Mouse (Mus musculus) naive thymus-derived CD4-positive, alpha-beta T cell, adult 5 months (primary cell): Measurements from ENCODE around the gene Olfr20. TPM values are rescaled to one million over a fixed set of nuclear protein-coding genes. Genes with fewer than 3 reads are reported as not detected.

Experiments used
- polyA plus RNA-seq: library from polyadenylated mRNA; unstranded; fragments of 100-300 nt; shearing (Covaris generic); gene quantifications from one replicate; pipeline ENCODE4 v1.2.1, GENCODE M21; 2017

Gene Olfr20
- polyA plus RNA-seq, result not detected

DNA sequence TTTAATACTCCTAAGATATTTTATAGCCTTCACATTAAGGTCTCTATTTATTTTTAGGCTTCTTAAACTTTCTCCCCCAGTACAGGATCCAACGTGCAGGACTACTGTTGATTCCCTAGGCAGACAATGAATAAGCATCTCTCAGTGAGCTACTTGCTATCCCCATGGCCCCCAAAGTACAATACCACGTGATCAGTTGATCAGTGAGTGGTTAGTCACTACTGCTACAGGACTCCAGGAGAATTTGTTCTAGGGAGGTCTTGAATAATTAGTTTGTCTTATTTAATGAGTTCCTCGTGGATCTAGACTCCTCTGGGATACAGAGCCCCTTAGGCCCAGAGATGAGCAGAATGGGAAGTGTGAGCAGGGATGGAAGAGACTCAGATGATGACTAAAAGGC, at the start of gene Olfr20:
Gene Olfr20, plus strand, starts transcription at position 301 of the 400 bp plus-strand sequence.

DNA sequence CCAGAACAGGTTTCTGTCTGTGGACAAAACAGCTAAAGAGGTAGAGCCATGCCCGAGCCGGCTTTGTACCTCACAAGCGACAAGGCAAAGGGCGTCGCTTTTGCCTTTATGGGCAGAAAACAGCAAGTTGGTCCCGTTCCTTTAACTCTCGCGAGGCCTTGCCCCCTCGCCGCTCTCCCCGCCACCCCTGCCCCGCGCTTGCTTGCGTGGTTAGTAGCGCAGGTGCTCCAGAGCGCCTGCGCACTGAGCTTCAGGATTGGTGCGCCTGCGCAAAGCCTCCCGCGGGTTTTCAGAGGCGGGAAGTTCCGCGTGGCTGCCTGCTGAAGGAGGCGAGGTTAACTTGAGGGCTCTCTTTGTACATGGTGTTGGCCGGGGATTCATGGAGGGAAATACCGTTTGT, 21.1 kb upstream of the Olfr20 start, which contains the start of the genes Aspa, Gm49340 and Spata22:
Gene Aspa, minus strand, starts transcription at position 155 of the 400 bp plus-strand sequence.
Gene Gm49340, plus strand, starts transcription at position 300 of the 400 bp plus-strand sequence.
Gene Spata22, plus strand, starts transcription at position 300 of the 400 bp plus-strand sequence.

DNA sequence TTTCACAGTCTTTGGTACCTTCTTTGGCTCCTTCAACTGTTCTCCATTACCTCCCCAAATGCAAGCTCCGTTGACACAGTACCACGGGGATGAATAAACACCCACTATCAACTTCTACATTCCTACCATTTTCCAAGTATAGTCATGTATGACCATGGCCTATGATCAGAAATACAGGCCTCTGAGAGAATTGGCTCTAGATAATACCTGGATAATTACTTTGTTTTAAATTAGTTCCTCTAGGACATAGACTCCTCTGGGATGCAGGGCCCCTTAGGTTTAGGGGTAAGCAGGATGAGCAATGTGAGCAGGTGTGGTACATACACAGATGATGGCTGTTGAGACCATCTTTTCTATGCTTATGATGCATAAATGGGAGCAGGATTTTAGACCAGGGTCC, 20.4 kb downstream of the Olfr20 start, which contains the start of gene Olfr376:
Gene Olfr376, plus strand, starts transcription at position 301 of the 400 bp plus-strand sequence.

DNA sequence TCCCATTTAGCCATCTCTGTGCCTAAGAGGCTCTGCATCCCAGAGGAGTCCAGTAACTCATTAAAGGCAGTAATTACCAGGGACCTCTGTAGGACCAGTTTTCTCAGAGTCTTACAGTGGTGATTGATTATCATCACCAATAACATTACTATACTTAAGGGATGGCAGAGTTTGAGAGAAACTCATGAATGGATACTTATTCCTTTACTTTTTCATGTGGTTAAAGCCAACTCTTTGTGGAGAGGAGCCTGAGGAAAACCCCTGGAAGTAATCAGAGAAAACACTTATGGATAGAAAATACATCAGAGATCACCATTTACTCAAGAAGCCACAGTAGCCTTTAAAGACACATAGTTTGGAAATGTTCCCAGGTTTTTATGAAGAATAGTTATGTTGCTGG, 48.9 kb downstream of the Olfr20 start, which contains the start of gene Olfr1:
Gene Olfr1, minus strand, starts transcription at position 101 of the 400 bp plus-strand sequence.

Other genes starting within 250 kb of the Olfr20 start
- 2.8 TPM for gene Haspin, start 212.5 kb upstream of the Olfr20 start, polyA plus RNA-seq
- not detected for gene P2rx5, start 190.4 kb upstream of the Olfr20 start, polyA plus RNA-seq
- gene Emc6, start 173.7 kb upstream of the Olfr20 start, polyA plus RNA-seq, result 101 TPM
- 20.2 TPM for gene Tax1bp3, start 173.7 kb upstream of the Olfr20 start, polyA plus RNA-seq
- gene Ctns, start 151.7 kb upstream of the Olfr20 start, polyA plus RNA-seq, result 16.6 TPM
- 7.3 TPM for gene Shpk, start 151.3 kb upstream of the Olfr20 start, polyA plus RNA-seq
- not detected for gene Trpv1, start 116.5 kb upstream of the Olfr20 start, polyA plus RNA-seq
- gene Trpv3, start 83.4 kb upstream of the Olfr20 start, polyA plus RNA-seq, result not detected
- gene Aspa, start 21.2 kb upstream of the Olfr20 start, polyA plus RNA-seq, result not detected
- not detected for gene Gm49340, start 21.0 kb upstream of the Olfr20 start, polyA plus RNA-seq
- gene Spata22, start 21.0 kb upstream of the Olfr20 start, polyA plus RNA-seq, result not detected
- not detected for gene Olfr376, start 20.5 kb downstream of the Olfr20 start, polyA plus RNA-seq
- not detected for gene Olfr1, start 48.8 kb downstream of the Olfr20 start, polyA plus RNA-seq
- not detected for gene Olfr378, start 77.7 kb downstream of the Olfr20 start, polyA plus RNA-seq
- gene Olfr380, start 106.7 kb downstream of the Olfr20 start, polyA plus RNA-seq, result not detected
- gene Olfr381, start 140.8 kb downstream of the Olfr20 start, polyA plus RNA-seq, result not detected
- not detected for gene Olfr382, start 166.4 kb downstream of the Olfr20 start, polyA plus RNA-seq
- gene Olfr385, start 242.2 kb downstream of the Olfr20 start, polyA plus RNA-seq, result not detected
- gene Olfr384, start 247.8 kb downstream of the Olfr20 start, polyA plus RNA-seq, result not detected